Mouse (Mus musculus) forebrain, embryonic 16.5 days (tissue): ENCODE data around the gene Arhgap24. TPM values are rescaled to one million over a fixed set of nuclear protein-coding genes. Genes with fewer than 3 reads are reported as not detected.

ENCODE experiments used
- ATAC-seq: fragments of 200-750 bp; cut with Nextera tagmentation; 2 replicates; pipeline ENCODE4 v1.8.0; 2017; ENCODE audit warnings: mild to moderate bottlenecking, moderate library complexity
- H3K27ac ChIP-seq: fragments of 300-500 bp; sonication (generic); 2 replicates; pipeline ENCODE4 v1.5.1; 2014; ENCODE audit warnings: low read length, control low read depth
- H3K27me3 ChIP-seq: fragments of 300-500 bp; sonication (generic); replicated peaks from 2 replicates; pipeline ENCODE4 v1.6.1; 2014; ENCODE audit warnings: low read length; ENCODE audit not compliant: control insufficient read depth, insufficient read depth
- H3K36me3 ChIP-seq: fragments of 300-500 bp; sonication (generic); 2 replicates; pipeline ENCODE4 v1.6.1; 2014; ENCODE audit not compliant: control insufficient read depth, insufficient read depth
- H3K4me1 ChIP-seq: fragments of 300-500 bp; sonication (generic); replicated peaks from 2 replicates; pipeline ENCODE4 v1.6.1; 2014; ENCODE audit warnings: low read length; ENCODE audit not compliant: control insufficient read depth, insufficient read depth
- H3K4me2 ChIP-seq: fragments of 300-500 bp; sonication (generic); 2 replicates; pipeline ENCODE4 v1.6.1; 2014; ENCODE audit warnings: mild to moderate bottlenecking, low read length, control low read depth
- H3K4me3 ChIP-seq: fragments of 300-500 bp; sonication (generic); replicated peaks from 2 replicates; pipeline ENCODE4 v1.5.1; 2014; ENCODE audit warnings: mild to moderate bottlenecking, low read length, control low read depth
- H3K9ac ChIP-seq: fragments of 300-500 bp; sonication (generic); replicated peaks from 2 replicates; pipeline ENCODE4 v1.6.1; 2014; ENCODE audit warnings: low read depth, low read length, control low read depth
- H3K9me3 ChIP-seq: fragments of 300-500 bp; sonication (generic); 2 replicates; pipeline ENCODE4 v1.6.1; 2016; ENCODE audit warnings: low read length; ENCODE audit not compliant: control insufficient read depth
- WGBS: fragments of 180-500 bp; shearing (Covaris S2); extraction: QIAGEN DNeasy Blood & Tissue Kit; methylation state at CpG from one replicate; pipeline ENCODE4 v1.1.7; 2014; 5-methylcytosine and 5-hydroxymethylcytosine counted together
- polyA plus RNA-seq: library from polyadenylated mRNA; unstranded; fragments of >200 nt; fragmentation: Nextera tagmentation; extraction: Ambion mirVana; gene quantifications from 2 replicates; pipeline ENCODE4 v1.2.1, GENCODE M21; 2015

Gene Arhgap24
- polyA plus RNA-seq, 1 experiment from 2014 or later = 5.2 TPM

DNA sequence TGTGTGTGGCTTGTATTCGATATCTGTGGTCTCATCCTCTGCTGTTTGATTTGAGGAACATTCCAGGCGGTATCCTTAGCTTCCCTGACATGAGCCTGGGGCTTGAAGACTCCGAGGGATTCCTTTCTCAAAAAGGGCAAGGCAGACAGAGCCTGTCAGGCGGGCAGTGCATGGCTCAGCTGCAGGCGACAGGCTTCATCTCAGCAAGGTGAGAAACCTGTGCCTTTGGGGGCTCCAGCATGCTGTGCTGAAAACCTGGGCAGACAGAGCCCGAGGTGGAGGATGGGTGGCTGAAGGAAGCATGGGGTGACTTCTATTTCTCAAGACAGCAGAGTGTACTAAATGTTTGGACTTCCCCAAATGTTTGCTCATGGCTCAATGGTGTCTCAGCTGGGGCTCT is 13.6 kb downstream of the Arhgap24 start:
- Histone ChIP-seq H3K4me1 (no peaks in the 10 kb centered on the region), H3K4me2 (no peak overlapping the region), H3K9ac (no peak overlapping the region), H3K9me3 (no peaks in the 10 kb centered on the region), H3K36me3 (no peaks in the 10 kb centered on the region), H3K27me3 (no peaks in the 10 kb centered on the region), H3K4me3 (no peak overlapping the region), H3K27ac (no peak overlapping the region)
- no peak for ATAC-seq
- WGBS = 57% methylated on average over 6 of the region's 6 CpGs

DNA sequence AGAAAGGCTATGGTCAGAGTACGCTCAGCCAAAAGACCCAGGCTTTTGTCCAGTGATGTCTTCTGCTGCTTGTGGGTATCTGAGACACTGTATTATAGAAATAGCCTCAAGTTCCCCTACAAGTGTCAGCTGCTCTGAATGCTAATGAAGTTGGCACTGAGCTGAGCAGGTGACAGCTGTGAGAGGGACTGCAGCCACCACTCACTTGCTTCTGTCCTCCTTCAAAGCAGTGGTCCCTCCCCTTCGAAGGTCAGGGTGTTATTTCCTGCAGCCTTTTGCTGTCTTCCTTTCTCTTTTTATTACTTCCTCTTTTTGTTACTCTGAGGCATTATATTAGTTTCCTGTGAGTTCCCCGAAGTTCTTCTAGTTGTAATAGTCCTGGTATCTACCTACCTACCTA is 16.0 kb downstream of the Arhgap24 start:
- 71% methylated on average over 3 of the region's 3 CpGs for WGBS
- no peak for ATAC-seq

DNA sequence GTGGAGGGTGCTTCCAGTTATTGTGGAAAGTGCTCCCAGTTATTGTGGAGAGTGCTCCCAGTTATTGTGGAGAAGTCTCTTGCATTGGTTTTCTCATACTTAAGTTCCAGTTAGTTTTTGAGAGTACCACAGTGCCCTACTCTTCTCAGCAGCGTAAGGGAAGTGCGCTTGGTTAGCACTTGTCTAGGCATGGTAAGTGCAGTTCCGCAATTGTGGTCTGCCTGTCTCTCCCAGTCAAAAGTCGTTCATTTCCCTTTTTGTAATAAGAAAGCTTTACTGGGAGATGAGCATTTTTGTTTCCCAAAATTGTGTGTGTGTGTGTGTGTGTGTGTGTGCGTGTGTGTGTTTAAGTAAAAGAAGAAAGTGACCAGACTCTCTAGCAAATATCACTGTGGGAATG is 17.6 kb downstream of the Arhgap24 start:
- H3K4me2 ChIP-seq = no peak overlapping the region
- no peaks in the 10 kb centered on the region for H3K9me3 ChIP-seq
- H3K4me3 ChIP-seq = no peak overlapping the region
- H3K27ac ChIP-seq = no peak overlapping the region
- no peak for ATAC-seq
- no peaks in the 10 kb centered on the region for H3K4me1 ChIP-seq
- H3K27me3 ChIP-seq = no peaks in the 10 kb centered on the region
- H3K36me3 ChIP-seq = no peaks in the 10 kb centered on the region
- H3K9ac ChIP-seq = no peak overlapping the region
- 91% methylated on average over 5 of the region's 5 CpGs for WGBS

More for the DNA sequence above, 16.0 kb downstream of the Arhgap24 start:
- Histone ChIP-seq H3K4me1 (no peaks in the 10 kb centered on the region), H3K9ac (no peak overlapping the region), H3K36me3 (no peaks in the 10 kb centered on the region), H3K27me3 (no peaks in the 10 kb centered on the region), H3K27ac (no peak overlapping the region), H3K4me2 (no peak overlapping the region), H3K4me3 (no peak overlapping the region), H3K9me3 (no peaks in the 10 kb centered on the region)

DNA sequence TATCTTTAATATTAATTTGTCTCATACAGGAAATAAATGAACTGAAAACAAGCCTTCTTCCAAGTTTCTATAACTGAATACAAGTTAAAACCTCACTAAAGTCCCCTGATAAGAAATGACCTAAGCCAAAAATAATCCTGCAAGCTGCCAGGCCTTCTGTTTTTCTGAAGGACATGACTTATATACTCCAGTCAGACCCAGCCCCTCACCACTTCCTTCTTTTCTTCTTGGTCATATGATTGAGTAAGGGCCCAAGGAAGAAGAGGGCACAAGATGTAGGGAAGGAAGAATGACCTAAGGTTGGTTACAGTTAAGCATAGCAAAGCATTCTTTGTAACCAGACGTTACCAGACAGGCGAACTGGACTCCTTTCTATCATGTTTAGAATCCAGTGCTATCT is 21.1 kb downstream of the Arhgap24 start:
- H3K4me2 ChIP-seq = no peak overlapping the region
- WGBS = 89% methylated on average over 2 of the region's 2 CpGs
- no peak for ATAC-seq

DNA sequence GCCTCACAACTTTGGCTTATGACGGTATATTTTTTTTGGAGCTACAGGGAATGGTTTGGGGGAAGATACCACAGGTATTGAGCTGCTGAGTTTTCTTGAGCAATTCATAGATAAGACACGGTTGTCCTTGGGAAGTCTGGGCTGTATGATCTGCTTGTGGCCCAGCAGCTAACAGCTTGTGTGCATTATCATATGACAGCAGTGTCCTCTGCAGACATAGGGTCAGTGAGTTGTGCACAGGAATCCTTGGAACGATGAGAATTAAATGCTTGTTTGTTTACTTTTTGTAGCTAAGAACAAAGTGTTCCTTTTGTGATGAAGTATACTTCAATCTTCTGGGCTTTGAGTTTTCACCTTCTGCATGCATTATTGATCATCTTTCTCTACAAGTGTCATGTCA is 21.9 kb downstream of the Arhgap24 start:
- Histone ChIP-seq H3K4me3 (no peak overlapping the region), H3K27ac (no peak overlapping the region), H3K27me3 (no peaks in the 10 kb centered on the region), H3K9ac (no peak overlapping the region), H3K9me3 (no peaks in the 10 kb centered on the region), H3K4me1 (no peaks in the 10 kb centered on the region), H3K4me2 (no peak overlapping the region), H3K36me3 (no peaks in the 10 kb centered on the region)
- ATAC-seq = no peak
- WGBS = 81% methylated on average over 3 of the region's 3 CpGs

More for the DNA sequence above, 21.1 kb downstream of the Arhgap24 start:
- Histone ChIP-seq H3K27ac (no peak overlapping the region), H3K36me3 (no peaks in the 10 kb centered on the region), H3K9me3 (no peaks in the 10 kb centered on the region), H3K4me1 (no peaks in the 10 kb centered on the region), H3K4me3 (no peak overlapping the region), H3K27me3 (no peaks in the 10 kb centered on the region), H3K9ac (no peak overlapping the region)

DNA sequence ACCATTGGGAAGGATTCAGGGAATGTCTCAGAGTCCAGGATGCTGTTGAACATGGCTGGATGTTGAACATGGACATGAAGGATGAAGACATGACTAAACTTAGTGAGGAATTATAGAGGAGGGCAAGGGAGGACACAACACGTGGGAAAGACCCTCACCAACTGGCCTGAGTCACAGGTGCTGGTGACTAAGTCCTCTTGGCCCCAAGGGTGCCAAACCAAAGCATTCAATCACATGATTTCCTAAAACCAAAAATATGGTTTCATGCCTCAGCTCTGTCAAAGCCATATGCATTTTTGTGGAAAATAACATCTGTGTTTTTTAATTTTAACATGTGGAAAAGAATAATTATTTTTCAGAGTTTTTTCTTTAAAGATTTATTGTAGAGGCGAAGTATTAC is 22.7 kb downstream of the Arhgap24 start:
- H3K4me1 ChIP-seq = no peaks in the 10 kb centered on the region
- H3K27ac ChIP-seq = no peak overlapping the region
- WGBS = 76% methylated on average over 2 of the region's 2 CpGs
- no peak overlapping the region for H3K9ac ChIP-seq
- H3K27me3 ChIP-seq = no peaks in the 10 kb centered on the region
- no peaks in the 10 kb centered on the region for H3K9me3 ChIP-seq
- H3K4me2 ChIP-seq = no peak overlapping the region
- no peak overlapping the region for H3K4me3 ChIP-seq
- no peaks in the 10 kb centered on the region for H3K36me3 ChIP-seq
- no peak for ATAC-seq

DNA sequence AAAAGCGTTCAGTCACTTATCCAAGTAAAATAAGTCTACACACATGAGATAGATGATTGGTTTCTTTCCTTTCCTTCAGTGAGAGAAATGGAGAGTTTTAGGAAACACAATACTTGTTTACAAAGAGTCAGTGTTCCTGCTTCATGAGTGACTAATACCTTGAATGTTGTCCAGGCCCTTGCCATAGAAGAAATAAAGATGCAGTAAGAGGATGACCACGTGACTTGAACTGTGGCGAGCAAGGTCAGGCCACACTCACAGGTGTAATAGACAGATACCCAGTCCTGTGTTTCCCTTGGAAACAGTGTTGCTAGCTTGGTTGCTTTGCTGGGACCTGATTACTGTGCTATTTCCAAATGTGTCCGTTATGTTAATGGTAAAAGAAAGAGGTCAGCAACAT is 23.4 kb downstream of the Arhgap24 start:
- no peaks in the 10 kb centered on the region for H3K27me3 ChIP-seq
- H3K4me3 ChIP-seq = no peak overlapping the region
- no peaks in the 10 kb centered on the region for H3K4me1 ChIP-seq
- no peak overlapping the region for H3K9ac ChIP-seq
- no peak overlapping the region for H3K27ac ChIP-seq
- 91% methylated on average over 4 of the region's 4 CpGs for WGBS
- H3K36me3 ChIP-seq = no peaks in the 10 kb centered on the region
- no peak for ATAC-seq
- no peaks in the 10 kb centered on the region for H3K9me3 ChIP-seq
- H3K4me2 ChIP-seq = no peak overlapping the region

DNA sequence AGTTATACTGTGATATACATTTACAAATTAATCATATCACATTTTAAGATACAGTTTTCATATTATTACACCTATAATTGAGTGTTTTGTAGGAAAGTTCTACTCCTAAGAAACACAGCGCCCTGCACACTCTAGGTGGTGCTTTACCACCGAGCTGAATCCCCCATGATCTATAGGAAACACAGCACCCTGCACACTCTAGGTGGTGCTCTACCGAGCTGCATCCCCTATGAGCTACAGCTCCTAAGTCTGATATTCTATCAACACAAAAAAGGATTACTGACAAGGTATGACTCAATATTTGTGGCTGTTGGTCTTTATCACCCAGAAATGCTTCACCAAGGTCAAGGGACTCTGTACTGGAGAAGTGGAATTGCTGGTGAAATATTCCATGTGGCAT is 27.0 kb downstream of the Arhgap24 start:
- 70% methylated on average over 3 of the region's 3 CpGs for WGBS
- H3K27me3 ChIP-seq = no peaks in the 10 kb centered on the region
- ATAC-seq = no peak
- no peak overlapping the region for H3K27ac ChIP-seq
- H3K9me3 ChIP-seq = no peaks in the 10 kb centered on the region
- H3K4me3 ChIP-seq = no peak overlapping the region
- H3K4me2 ChIP-seq = no peak overlapping the region
- H3K9ac ChIP-seq = no peak overlapping the region
- H3K4me1 ChIP-seq = no peaks in the 10 kb centered on the region
- H3K36me3 ChIP-seq = no peaks in the 10 kb centered on the region

DNA sequence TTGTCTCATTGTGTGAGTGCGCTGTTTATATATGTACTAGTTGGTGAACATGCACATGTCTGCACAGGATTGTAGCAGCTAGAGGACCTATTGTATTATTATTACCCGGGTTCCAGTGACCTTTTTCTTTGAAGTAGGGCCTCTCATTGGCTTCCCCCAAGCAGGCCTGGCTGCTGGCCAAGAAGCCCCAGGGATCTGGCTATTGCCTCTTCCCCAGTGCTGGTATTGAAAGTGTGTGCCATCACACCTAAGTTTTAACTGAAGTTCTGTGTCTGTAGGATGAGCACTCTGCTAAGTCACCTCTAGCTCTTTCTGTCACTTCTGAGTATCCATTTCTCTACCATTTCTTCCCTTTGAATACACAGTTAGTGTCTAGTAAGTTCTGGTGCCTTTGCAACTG is 28.2 kb downstream of the Arhgap24 start:
- Histone ChIP-seq H3K4me3 (no peak overlapping the region), H3K27ac (no peak overlapping the region), H3K4me1 (no peaks in the 10 kb centered on the region), H3K4me2 (no peak overlapping the region), H3K27me3 (no peaks in the 10 kb centered on the region), H3K9ac (no peak overlapping the region), H3K36me3 (no peaks in the 10 kb centered on the region), H3K9me3 (no peaks in the 10 kb centered on the region)
- 43% methylated on average over 2 of the region's 2 CpGs for WGBS
- ATAC-seq = no peak

DNA sequence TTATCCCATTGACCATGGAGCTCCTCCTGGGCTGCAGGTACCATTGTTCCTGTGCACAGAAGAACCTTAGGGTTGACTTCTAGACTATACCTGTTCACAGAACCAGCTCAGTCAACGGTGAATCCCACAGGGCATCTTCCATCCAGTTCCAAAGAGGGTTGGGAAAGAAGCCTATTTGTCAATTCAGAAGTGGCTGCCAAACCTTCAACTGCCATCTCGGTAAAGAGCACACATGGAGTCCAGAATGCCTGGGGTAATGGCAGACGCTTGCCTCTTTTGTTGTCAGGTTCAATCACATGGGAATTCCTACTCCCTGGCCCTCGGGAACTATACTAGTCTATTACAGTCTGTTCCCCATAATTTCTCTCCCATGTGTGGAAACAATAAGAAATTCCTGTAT is 30.5 kb downstream of the Arhgap24 start:
- Histone ChIP-seq H3K9ac (no peak overlapping the region), H3K9me3 (no peaks in the 10 kb centered on the region), H3K4me2 (no peak overlapping the region), H3K4me1 (no peaks in the 10 kb centered on the region), H3K4me3 (no peak overlapping the region), H3K27me3 (no peaks in the 10 kb centered on the region), H3K36me3 (no peaks in the 10 kb centered on the region), H3K27ac (no peak overlapping the region)
- 58% methylated on average over 4 of the region's 4 CpGs for WGBS
- no peak for ATAC-seq
